Mouse (Mus musculus): Measurements from ENCODE around the gene Wdr76. TPM values are rescaled to one million over a fixed set of nuclear protein-coding genes. Genes with fewer than 3 reads are reported as not detected.
"Not testable (repeated sequence)": the region's sequence is repeated elsewhere in the genome, so short reads cannot be mapped to it uniquely, and the experiment has no call there.

The Wdr76 gene
- total RNA-seq, 1 experiment from 2014 or later: 38.6 TPM

GRCm38 (mm10) chr2:121514211-121514610 is 7.7 kb downstream of the Wdr76 start:
- no peak for ATAC-seq (replicated peaks; ENCODE audit: low read depth, poor library complexity, severe bottlenecking)

GRCm38 (mm10) chr2:121518106-121518505 is 11.6 kb downstream of the Wdr76 start:
- no peak for ATAC-seq (replicated peaks; ENCODE audit: low read depth, poor library complexity, severe bottlenecking)

DNA sequence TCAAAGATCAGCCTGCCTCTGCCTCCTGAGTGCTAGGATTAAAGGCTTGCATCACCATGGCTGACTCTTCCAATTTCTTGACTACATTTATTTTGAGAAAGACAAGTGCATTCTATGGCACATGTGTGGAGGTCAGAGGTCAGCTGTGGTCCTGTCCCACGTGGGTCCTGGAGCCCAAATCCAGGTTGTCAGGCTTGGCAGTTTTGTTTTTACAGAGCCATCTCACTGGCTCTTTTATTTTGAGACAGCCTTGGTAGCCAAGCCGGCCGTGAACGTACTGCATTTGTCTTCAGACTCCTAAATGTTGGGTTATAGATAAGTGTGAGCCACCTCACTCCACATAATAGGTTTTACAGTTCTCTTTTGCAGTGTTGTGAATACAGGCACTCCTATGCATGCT is 12.2 kb downstream of the Wdr76 start:
- ATAC-seq (replicated peaks; ENCODE audit: low read depth, poor library complexity, severe bottlenecking): not testable (repeated sequence)

- no peak for ATAC-seq (replicated peaks; ENCODE audit: low read depth, poor library complexity, severe bottlenecking)
Observed at GRCm38 (mm10) chr2:121522006-121522405, 15.5 kb downstream of the Wdr76 start.

- not testable (repeated sequence) for ATAC-seq (replicated peaks; ENCODE audit: low read depth, poor library complexity, severe bottlenecking)
Observed at GRCm38 (mm10) chr2:121522830-121523229, 16.3 kb downstream of the Wdr76 start.

DNA sequence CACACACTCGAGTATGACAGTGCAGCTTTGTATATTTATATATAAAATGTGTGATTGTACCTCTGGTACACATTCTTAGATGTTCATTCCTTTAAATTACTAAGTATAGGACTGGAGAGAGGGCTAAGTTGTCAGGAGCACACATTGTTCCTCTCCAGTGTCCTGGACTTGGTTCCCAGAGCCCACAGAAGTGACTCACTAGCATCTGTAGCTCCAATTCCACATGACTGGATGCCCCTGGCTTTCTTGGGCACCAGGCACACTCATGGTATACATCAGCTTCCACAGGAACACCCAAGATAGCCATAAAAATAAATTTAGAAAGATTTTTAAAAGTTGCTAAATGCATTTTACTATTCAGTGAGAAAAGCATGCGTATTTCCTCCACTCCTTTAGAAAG is 18.5 kb downstream of the Wdr76 start:
- ATAC-seq (replicated peaks; ENCODE audit: low read depth, poor library complexity, severe bottlenecking): no peak

DNA sequence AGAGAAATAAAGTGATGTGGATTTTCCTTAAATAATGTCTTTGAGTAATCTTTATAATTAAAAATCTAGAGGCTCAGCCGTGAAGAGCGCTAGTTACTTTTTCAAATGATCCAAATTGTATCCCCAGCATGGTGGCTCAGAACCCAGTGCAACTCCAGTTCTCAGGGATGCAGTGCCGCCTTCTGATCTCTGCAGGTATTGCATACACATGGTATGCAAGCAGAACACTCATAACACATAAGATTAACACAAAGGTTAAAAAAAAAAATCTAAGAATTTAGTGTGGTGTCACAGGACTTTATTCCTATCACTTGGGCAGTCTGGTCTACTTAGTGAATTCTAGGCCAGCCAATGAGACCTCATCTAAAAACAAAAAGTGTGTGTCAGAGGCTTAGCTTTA is 38.3 kb downstream of the Wdr76 start:
- no peak for ATAC-seq (replicated peaks; ENCODE audit: low read depth, poor library complexity, severe bottlenecking)

DNA sequence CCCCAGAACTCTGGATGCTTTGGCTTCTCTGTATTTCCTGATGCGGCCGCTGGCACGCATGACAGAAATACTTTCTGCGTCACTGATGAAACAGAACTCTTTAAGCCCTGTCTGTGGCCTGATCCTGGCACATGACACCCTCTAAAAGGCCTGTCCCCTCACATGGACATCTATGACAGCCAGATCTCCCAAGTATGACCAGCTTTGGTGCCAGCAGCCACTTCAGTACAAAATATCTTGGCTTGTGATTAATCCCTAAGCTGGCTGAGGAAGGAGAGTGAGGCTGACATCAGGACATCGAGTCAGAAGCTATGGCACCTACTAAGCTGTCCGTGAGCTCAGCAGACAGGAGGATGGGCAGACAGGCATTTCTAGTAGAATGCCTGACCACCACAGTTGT is 43.1 kb downstream of the Wdr76 start:
- ATAC-seq (replicated peaks; ENCODE audit: low read depth, poor library complexity, severe bottlenecking): no peak

DNA sequence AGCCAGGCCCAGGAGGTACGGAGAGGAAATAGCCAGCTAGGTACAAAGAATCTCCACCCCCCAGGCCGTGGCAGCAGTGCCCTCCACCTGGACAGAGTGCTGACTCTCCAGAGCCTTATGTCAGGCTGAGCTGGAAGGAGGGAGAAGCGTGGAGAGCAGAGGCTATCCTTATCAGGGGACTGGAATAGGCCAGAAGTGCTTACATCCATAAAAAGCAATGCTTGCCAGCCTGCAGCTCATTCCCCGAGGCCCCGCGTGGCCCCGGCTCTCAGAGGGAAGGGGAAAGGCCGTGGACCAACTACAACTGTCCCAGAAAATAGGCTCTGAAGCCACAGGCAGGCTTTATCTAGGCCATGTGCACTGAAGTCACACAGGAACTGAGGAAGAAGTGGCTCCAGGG is 44.7 kb downstream of the Wdr76 start:
- no peak for ATAC-seq (replicated peaks; ENCODE audit: low read depth, poor library complexity, severe bottlenecking)

- peak; percentile 87 for ATAC-seq (replicated peaks; ENCODE audit: low read depth, poor library complexity, severe bottlenecking)
Observed at GRCm38 (mm10) chr2:121563117-121563516, 56.6 kb downstream of the Wdr76 start.

DNA sequence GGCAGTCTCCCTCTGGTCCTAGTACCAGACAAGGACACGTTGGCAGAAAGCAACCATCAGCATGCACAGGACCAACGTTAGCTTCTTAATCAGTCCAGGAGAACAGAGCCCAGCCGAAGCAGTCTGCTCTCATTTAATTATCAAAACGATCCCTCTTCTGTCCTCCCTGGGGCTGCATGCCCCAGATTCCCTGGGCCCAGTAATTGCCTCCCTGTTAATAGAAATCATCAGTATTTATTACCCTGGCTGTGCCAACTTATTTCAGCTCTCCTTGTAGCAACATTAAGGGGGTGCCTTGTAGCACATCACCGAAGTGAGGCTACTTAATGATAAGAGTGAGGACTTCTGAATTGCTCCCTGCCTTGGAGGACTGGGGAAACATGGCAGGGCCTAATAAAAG is 59.4 kb downstream of the Wdr76 start:
- ATAC-seq (replicated peaks; ENCODE audit: low read depth, poor library complexity, severe bottlenecking): no peak

GRCm38 (mm10) chr2:121570049-121570448 is 63.5 kb downstream of the Wdr76 start:
- ATAC-seq (replicated peaks; ENCODE audit: low read depth, poor library complexity, severe bottlenecking): no peak

DNA sequence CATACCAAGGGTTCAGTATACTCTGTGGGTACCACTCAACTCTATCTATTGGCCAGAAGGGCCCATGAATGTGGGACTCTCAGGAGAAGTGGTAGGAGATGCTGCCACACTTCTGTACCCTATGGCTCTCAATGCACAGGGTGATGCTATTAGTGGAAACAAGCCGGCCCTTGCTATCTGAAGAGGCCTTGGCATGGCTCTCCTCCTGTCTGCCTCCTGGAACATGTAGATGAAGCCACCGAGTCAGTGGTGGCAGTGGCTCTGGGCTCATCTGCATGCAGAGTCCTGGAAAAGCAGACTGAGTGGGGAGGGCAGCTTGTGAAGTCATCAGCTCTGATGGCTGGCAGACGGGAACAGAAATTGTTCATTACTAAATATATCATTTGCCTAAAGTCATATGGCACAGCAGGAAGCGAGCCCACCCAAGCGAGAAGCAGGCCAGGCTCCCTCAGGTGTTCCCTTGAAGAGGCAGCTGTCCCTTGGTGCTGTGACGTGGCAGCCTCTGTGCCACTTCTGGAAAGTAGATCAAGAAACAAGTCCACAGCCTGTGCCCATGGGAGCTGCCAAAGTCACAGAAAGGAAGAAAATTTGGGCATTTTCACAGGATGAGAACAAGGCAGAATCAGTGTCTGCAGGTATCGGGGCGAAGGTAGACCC is 64.6 kb downstream of the Wdr76 start:
- ATAC-seq (replicated peaks; ENCODE audit: low read depth, poor library complexity, severe bottlenecking): no peak

GRCm38 (mm10) chr2:121571780-121572179 is 65.3 kb downstream of the Wdr76 start:
- peak; percentile 98 for ATAC-seq (replicated peaks; ENCODE audit: low read depth, poor library complexity, severe bottlenecking)

DNA sequence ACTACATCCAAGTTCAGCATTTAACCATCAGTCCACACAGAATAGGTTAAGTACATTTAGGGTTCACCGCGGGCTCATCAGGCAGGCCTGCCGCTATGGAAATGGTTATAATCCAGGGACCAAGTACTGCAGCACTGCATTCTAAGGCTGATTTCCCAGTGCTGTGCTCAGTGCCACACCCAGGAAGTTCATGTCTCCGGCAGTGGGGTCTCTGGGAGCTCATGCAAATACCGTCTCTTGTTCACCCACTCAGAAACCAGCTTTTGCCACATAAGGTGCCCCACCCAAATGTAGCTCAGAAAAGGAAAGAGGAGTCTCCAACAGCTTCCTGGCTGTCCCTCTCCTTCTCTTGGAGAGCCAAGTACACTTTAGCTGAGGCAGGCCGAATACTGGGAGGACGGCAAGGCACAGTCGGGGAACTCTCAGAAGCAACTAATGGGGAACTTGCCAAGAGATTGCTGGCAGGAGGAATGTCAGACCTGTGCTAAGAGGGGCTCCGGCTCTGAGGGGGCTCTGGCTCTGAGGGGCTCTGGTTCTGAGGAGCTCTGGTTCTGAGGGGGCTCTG is 67.6 kb downstream of the Wdr76 start:
- no peak for ATAC-seq (replicated peaks; ENCODE audit: low read depth, poor library complexity, severe bottlenecking)

DNA sequence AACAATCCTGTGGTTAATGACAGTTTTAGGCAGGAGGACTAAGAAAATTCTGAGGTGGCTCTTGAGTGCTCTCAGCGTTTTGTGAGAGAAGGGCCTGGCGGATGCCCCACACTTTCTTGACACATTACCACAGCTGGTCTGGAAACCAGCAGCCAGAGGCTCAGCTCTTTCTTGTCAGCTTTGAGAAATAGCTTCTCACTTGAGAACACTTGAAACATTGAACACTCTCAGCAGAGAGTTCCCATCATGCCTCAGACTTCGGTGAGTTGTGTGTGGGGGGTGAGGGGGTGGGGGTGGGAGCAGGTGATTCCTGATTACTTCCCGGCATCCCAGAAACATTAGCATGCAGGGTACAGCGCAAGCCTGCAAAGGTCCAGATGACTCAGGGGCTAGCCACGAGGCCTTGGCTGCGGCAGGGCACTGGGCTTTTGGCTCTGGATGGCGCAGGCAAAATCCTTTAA is 69.2 kb downstream of the Wdr76 start:
- no peak for ATAC-seq (replicated peaks; ENCODE audit: low read depth, poor library complexity, severe bottlenecking)

- no peak for ATAC-seq (replicated peaks; ENCODE audit: low read depth, poor library complexity, severe bottlenecking)
Observed at GRCm38 (mm10) chr2:121582809-121583376, 76.4 kb downstream of the Wdr76 start.

DNA sequence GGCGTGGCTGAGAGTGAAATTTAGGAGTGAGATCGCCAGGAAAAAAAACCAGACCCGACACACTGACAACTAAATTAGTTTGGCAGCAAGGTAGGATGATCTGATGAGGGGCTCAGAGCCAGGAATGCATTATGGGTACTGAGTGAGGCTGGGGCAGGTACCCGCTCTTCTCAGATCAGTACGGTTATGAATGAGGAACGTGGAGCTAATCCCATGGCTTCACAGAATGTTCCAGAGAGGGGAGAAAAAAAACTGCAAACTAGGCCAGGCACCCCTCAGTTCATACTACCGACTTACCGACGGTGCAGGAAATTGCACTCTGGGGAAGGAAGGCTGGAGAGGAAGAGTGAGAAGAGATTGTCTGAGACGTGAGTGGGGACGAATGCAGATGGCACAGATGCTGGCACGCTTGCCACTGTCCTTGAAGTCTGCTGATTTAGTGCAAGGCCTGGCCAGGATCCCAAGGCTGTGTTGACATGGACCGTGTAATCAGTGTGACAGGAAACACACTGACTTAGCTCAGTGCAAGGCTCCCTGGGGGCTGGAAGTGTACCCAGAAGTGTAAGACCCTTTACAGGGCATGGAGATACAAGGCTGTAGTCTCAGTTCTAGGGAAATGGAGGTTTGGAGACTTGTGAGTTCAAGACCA is 77.1 kb downstream of the Wdr76 start:
- peak; percentile 20; the same call in 1 of the 2 replicates for ATAC-seq (replicated peaks; ENCODE audit: low read depth, poor library complexity, severe bottlenecking)

DNA sequence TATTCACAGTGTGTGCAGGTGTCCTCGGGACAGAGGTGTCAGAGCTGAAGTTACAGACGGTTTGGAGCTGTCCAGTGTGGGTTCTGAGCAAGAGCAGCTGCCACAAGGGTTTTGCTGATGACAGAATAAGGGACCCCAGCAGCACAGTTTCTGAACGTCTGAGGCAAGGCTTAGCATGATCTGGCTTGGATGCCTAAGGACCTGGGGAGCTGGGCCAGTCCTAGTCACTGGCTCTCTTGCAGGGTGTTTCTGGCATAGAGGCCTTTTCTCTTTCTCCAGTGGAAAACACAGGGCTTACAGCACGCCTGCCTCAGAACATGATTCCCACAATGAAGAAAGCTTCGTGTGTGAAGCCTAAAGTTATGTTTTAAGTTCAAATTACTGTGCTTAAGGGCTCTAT is 78.2 kb downstream of the Wdr76 start:
- no peak for ATAC-seq (replicated peaks; ENCODE audit: low read depth, poor library complexity, severe bottlenecking)

GRCm38 (mm10) chr2:121587523-121588308 is 81.2 kb downstream of the Wdr76 start:
- ATAC-seq (replicated peaks; ENCODE audit: low read depth, poor library complexity, severe bottlenecking): peak; percentile 78
